Mouse (Mus musculus) spleen, embryonic (tissue): Measurements from ENCODE around the gene Pparg.

Source experiments
- CTCF ChIA-PET: fragments of 350-600 bp; sonication (Branson Sonifier 250); formaldehyde crosslinking; loops from one replicate; lab custom pipeline; 2022; lab: Charles Lee

The Pparg gene

DNA sequence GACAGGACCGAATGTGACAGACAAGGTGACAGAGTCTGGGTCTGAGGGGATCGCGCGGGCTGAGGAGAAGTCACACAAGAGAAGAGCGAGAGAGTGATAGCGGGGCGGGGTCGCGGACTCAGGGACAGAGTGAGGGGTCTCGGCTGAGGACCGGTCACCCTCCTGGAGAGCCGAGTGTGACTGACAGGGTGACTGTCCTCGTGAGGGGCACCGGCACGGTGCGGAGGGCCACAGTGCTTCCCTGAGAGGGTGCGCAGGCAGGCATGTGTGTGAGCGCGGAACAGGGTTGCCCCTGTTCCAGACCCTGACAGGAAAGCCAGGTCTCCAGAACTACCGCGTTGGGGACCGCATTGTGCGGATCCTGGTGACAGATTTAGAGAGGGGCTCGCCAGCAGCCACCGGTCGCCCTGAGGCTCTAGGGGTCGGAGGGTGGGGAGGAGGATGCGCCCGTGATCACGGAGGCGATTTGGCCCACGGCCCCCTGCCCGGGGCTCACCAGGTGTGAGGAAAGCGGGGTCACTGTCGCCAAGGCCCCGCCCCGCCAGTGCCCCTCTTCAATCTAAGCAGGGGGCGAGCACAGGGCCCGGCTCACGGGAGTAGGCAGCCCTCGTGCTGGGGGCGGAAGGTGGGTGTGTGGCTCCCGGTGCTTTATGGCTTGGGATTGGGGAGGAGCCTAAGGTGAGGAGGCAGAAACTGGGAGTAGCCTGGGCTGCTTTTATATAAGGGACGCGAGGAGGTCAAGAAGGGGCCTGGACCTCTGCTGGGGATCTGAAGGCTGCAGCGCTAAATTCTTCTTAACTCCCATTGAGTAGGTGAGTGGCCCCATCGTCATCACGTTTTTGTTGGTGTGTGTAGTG is 1.1 kb downstream of the Pparg start:
- CTCF ChIA-PET, result no interaction called here

GRCm38 (mm10) chr6:115366869-115367610 is 6.3 kb downstream of the Pparg start:
- CTCF ChIA-PET, result interaction anchor here (0.5 kb wide), 1 partner anchor 172 kb away, joined by 6 read pairs; no protein-coding TSS in a partner anchor

DNA sequence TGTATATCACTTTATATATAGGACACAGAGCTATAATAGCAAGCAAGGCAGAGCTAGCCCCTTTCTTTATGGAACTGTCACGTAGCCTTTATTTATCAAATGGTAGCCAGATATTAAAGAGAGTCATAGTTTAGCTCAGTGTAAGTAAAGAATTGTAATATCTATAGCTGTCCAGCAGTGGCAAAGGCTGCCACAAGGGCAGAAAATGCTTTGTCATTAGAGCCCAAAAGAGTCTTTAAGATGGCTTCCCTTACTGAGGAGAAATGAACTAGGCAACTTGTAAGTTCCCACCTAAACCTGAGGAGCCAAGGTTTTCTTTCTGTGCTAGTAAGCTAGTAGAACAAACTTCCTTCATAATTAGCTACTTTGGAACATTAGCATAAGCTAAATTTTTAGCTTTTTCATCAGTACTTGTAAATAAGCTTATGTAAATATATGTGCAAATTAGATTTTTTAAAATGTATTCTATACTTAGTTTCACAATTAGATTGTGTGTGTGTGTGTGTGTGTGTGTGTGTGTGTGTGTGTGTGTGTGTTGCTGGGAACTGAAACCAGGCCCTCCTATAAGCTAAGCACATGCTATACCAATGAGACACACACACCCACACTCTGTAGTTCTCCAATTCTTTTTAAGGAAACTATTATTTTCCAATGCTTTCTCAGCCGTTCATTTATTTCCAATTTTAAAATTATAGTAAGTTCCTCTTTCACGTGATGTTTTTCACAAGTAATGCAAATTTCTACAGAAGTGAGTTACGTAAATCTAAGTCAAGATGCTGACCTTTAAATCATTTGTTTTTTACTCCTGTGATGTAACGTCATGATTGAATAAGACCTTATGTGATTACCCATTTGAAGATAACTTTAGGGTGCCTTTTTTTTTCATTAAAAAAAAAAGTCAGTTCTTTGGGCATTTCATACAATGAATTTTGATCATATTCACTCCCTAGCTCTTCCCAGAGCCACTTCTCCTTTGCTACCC is 14.4 kb downstream of the Pparg start:
- CTCF ChIA-PET, result interaction anchor here (0.5 kb wide), 1 partner anchor 35 kb away, joined by 35 read pairs; no protein-coding TSS in a partner anchor

DNA sequence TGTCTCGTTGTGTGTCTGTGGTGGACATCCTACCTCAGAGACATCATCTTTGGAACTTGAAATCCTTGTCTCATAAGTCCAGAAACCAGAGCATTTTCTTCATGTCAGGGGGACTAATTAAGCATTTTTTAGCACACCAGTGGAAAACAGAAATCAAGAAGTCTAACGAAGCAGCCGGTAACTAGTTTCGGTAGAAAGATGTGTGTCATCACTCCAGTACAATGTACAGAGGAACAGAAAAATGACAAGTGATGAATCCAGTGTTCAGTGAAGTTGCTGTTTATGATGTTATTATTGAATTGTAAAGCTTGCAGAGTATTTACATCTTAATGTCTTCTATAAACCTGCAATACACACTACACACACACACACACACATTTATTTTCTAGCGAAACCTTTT is 19.8 kb downstream of the Pparg start:
- CTCF ChIA-PET, result no interaction called here

DNA sequence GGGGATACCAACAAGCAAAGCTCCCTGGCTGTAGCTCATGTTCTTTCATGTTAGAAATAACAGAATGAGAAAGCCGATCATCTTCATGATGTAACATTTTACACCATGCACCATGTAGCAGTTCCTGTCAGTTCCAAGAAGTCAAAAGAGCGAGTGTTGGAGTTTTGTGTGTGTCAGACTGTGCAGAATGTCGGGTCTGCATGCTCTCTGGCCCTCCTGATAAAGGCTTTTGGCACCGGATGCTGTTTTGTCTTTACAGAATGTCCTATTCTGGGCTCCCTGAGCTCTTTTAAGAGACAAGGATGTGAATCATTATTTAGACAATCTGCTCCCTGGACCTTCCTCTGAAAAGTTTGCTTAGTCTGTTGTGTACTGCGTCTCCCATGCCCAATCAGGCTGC is 22.0 kb downstream of the Pparg start:
- CTCF ChIA-PET, result no interaction called here

GRCm38 (mm10) chr6:115389945-115390540 is 29.3 kb downstream of the Pparg start:
- CTCF ChIA-PET, result no interaction called here

DNA sequence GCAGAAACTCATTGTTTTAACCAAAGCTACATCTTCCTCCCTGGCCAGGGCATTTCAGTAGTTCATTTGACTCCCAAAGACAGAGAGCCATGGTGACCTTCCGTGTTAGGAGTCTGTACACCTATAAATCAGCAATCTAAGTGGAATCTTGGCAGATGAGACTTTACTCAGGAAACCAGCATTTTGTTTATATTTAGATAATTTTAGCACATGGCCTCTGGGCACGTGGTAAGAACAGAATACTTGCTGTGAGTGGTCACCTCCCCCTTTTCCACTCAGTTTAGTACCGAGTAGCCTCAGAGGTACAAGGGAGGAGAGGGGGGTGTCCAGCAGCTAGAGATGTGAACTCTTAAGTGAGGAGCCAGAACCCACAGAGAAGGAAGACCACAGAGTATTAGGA is 36.2 kb downstream of the Pparg start:
- CTCF ChIA-PET, result no interaction called here

DNA sequence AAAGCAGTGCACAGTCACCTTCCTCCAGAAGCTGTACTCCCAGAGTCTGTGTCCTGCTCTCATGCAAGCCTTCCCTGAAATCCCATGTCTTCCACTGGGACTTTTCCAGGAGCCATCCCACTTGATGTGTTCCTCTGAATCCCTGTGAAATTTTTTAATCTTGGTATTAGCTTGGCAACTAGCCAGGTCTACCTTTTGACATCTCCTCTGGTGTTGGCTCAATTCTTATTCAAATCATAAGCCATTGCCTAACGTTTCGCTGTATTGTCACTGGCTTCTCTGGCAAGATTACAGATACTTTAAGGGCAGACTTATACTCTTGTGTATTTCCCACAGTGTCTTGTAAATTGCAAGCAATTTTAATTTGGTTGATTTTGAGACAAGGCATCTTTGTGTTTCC is 43.6 kb downstream of the Pparg start:
- CTCF ChIA-PET, result no interaction called here

DNA sequence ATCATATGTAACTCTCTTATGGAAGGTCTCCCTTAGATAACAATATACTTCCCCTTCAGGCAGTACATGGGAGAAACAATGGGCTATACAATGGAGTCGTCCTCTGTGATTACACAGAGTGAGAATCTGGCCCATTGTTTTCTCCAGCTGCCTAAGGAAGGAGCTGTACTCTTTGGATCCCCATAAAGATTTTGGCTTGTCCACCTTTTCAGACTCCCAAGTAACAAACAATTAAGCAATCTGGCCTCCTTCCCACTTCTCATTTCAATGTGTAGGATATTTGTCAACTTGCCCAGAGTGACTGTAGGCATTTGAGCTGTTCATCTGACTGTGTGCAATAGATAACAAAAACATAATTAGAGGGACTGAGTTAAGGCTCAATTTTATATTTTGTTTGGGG is 50.7 kb downstream of the Pparg start:
- CTCF ChIA-PET, result no interaction called here

GRCm38 (mm10) chr6:115418171-115418570 is 57.4 kb downstream of the Pparg start:
- CTCF ChIA-PET, result no interaction called here

- CTCF ChIA-PET, result no interaction called here
These were observed 58.2 kb downstream of the Pparg start for GRCm38 (mm10) chr6:115418964-115419363.

DNA sequence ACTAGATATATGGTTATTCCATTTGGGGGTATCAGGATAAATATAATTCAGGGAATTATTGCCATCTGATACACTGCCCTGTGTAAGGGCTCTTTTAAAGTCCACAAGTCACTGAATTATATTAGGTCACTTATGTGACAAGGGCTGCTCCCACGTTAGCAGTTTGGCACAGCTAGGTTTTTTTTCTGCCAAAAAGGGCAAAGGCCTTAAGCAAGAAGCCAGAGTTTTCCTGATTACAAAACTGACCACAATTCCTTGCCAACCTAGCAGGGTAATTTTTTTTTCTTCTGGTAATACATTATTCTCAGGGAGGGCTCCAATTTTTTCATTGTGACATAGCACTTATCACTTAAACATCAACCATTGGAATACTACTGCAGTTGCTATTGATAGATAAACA is 60.2 kb downstream of the Pparg start:
- CTCF ChIA-PET, result no interaction called here

DNA sequence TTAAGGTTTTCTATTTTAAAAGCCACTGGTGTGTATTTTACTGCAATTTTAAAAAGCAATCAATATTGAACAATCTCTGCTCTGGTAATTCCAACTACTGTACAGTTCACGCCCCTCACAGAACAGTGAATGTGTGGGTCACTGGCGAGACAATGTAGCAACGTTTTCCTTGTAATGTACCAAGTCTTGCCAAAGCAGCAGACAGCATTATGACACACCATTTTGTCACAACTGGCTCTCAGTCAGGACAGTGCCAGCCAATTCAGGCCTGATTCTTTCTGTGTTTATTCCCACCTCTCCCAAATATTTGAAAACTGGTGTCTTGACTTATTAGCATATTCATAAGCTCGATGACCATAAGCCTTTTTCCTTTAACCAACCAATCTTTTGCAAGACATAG is 60.9 kb downstream of the Pparg start:
- CTCF ChIA-PET, result no interaction called here

DNA sequence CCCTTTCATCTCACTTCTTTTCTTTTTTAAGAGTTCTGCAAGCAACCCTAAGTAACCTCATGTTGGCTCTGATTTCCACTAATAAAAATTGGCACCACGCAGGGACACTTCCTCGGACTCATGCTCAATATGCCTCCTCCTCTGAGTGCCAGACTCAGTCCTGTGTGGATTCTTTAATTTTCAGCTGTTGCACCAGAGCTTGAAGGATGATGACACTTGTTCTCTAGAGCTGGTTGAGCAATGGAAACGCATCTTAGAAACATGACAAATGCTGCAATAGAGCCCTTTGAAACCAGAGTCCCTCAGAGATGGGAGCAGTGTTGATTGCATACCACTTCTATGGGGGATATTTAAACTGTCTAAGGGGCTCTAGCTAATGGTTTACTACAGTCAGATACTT is 63.7 kb downstream of the Pparg start:
- CTCF ChIA-PET, result no interaction called here

DNA sequence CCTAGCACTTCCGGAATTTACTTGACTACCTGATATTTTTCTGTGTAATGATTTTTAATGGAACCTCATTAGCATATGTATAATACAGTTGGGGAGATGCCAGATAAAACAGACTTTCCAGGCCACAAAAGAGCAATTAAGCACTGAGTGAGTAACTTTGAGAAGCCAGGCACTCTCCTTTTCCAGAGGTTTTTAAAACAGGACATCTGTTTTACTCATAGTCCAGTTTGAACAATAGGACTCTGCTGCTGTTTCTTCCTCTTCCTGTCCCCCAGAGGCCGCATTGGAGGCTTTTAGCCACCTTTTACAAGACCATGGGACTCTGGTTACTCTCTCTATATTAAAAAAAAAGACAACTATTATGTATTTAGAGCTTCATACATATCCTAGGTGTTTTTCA is 72.0 kb downstream of the Pparg start:
- CTCF ChIA-PET, result no interaction called here

- CTCF ChIA-PET, result no interaction called here
These were observed 73.3 kb downstream of the Pparg start for GRCm38 (mm10) chr6:115434054-115434453.

DNA sequence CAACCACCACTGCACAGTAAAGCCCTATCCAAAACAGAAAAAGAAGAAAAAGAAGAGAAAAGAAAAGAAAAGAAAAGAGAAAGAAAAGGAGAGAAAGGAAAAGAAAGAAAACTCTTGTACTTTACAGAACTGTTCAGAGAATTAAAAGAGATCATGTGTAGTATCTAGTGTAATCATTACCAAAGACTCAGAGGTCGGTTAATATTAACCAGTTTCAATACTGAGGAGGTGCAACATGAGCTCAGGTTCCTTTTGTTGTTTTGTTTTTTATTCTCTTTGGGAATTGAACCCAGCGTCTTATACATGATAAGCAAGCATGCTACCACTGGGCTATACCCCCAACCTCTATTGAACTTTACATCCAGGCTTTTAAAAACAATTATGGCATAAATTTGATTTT is 74.1 kb downstream of the Pparg start:
- CTCF ChIA-PET, result no interaction called here

DNA sequence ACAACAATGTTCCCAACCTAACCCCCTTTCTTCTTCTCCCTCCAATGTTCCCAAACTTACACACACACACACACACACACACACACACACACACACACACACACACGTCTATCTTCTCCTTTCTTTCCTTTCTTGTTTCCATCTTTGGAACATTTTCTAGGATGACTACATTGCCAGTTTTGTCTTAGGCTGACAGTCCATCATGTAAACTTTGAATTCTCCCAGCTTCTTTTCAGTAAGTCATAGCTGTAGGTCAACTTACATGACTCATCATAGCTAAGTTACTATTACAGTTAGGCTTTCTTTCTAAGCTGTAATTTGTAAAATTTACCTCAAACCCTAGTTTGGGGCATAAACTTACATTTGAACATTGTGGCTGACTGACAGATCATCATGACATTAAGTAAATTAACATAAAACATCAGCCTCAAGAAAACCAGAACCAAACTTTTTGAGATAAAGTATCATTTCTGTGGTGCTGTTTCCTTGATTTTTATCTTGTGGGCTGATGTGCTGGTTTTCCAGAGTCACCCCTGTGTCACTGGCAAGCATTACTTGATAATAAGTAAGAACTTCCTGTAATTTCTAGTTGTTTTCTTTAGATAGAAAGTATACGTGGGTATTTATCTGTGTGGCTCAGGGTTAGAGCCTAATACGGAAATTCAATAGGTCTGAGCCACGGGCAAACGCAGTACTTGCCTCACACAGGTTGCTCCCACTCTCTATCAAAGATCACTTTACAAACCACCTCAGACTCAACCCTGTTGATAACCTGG is 79.7 kb downstream of the Pparg start:
- CTCF ChIA-PET, result no interaction called here

DNA sequence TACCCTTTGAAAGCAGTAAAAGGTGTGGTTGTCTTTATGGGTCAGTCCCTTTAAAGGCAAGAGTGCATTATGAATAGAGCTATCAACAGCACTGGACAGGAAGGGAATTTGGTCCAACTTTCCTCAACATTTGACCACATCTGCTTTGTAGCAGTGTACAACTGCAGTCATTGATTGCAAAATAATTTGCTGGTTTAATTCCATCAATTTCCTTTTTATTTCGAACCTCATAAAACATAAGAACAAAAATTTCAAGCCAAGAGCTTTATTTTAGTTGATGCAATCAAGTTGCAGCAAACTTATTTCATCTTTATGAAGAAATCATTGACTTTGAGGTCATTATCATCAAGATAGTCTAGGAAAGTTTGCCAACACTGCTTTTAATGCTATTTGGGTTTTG is 91.8 kb downstream of the Pparg start:
- CTCF ChIA-PET, result no interaction called here

- CTCF ChIA-PET, result no interaction called here
These were observed 102.1 kb downstream of the Pparg start for GRCm38 (mm10) chr6:115462743-115463337.
